Mouse (Mus musculus) central nervous system, embryonic 14 days (tissue): ENCODE results near the gene Fgf3. TPM values are rescaled to one million over a fixed set of nuclear protein-coding genes. Genes with fewer than 3 reads are reported as not detected.

Experiments
- polyA plus RNA-seq: library from polyadenylated mRNA; depleted of rRNA; stranded (reverse); fragments of >200 nt; gene quantifications from 2 replicates; pipeline ENCODE4 v1.2.3, GENCODE M21; 2012; rRNA removed

Fgf3 gene
- polyA plus RNA-seq: 5.8 and 12.6 TPM in 2 replicates

DNA sequence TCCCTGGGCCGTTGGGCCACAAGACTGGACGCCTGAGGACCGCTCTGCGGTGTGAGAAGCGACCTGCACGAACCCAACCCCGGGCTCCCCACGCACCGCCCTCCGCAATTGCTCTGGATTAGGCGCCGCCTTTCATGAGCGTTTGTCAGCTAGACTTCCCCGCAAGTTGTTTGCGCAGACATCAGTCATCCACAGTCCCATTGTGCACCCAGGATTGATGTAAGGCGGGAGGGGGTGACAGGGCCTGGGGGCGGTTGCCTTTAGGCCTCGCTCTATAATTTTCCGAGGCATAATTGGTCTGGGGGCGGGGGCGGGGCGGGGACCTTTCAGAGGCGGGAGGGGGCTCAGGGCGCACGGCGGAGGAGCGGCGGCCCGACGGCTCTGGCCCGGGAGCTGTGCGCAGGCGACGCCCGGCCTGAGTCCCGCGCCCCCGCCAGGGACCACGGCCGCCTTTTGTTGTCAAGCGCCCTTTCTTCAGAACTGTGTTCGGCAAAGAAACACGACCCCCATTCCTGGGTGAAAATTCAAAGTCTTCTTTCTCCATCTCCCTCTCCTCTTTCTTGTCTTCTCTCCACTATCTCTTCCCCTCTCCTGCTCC, at the start of gene Fgf3:
Gene Fgf3, plus strand, starts transcription at position 193 of the 598 bp plus-strand sequence.

DNA sequence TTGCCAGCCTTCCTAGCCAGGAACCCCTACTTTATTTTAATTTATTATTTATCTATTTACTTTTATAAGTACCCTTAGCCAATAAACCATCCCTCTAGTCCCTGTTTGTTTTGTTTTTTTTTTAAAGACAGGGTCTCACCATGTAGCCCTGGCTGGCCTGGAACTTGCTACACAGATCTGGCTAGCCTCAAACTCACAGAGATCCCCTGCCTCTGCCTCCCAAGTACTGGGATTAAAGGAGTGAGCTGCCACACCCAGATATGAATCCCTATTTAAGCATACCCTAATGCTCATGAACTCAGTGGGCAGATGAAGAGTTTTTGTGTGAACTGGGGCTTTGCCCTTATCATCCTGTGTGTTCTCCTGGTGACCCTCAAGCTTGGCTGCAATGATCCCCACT, 9.2 kb downstream of the Fgf3 start, which contains the start of gene Fgf4:
Gene Fgf4, plus strand, starts transcription at position 301 of the 400 bp plus-strand sequence.

Other genes starting within 250 kb of the Fgf3 start
- 10.5 and 11.8 TPM in 2 replicates for gene Ano1, start 86.1 kb upstream of the Fgf3 start, polyA plus RNA-seq
- gene Fgf4, start 9.3 kb downstream of the Fgf3 start, polyA plus RNA-seq: 0.05 TPM in 1 of 2 replicates, not detected in the other
- gene Fgf15, start 58.4 kb downstream of the Fgf3 start, polyA plus RNA-seq: 18.3 and 20.3 TPM in 2 replicates
- gene LTO1, start 77.0 kb downstream of the Fgf3 start, polyA plus RNA-seq: 60.9 and 67.2 TPM in 2 replicates
- 52.5 and 61.6 TPM in 2 replicates for gene Ccnd1, start 101.8 kb downstream of the Fgf3 start, polyA plus RNA-seq